Comparison of ENCODE assay signal across 43 mouse cellular contexts in genomic region chr3:98187777-98188176, GRCm38 (mm10). TPM values are rescaled to one million over a fixed set of nuclear protein-coding genes. Genes with fewer than 3 reads are reported as not detected.
"Had no signal": no experiment of that assay in that cellular context is flagged by ENCODE, and none has a peak within 500 bp of the region (broad histone marks: within the 10 kb centered on the region; RNA-seq: fewer than 3 reads in every experiment).

No protein-coding gene starts in this region.

- H3K9ac ChIP-seq: limb, embryonic 12.5 days; limb, embryonic 13.5 days; limb, embryonic 15.5 days; liver, embryonic 12.5 days; liver, embryonic 13.5 days; liver, embryonic 14.5 days; liver, embryonic 15.5 days; liver, postnatal 0 days; lung, embryonic 14.5 days; lung, embryonic 15.5 days; midbrain, embryonic 12.5 days; midbrain, embryonic 13.5 days; midbrain, embryonic 15.5 days had no signal

- H3K4me2 ChIP-seq: limb, embryonic 12.5 days; limb, embryonic 13.5 days; limb, embryonic 15.5 days; liver, embryonic 11.5 days; liver, embryonic 12.5 days; liver, embryonic 13.5 days; liver, embryonic 15.5 days; lung, embryonic 14.5 days; lung, embryonic 15.5 days; midbrain, embryonic 11.5 days; midbrain, embryonic 12.5 days; midbrain, embryonic 13.5 days; midbrain, embryonic 15.5 days had no signal

- ATAC-seq: liver, embryonic 12.5 days; liver, postnatal 0 days; lung, postnatal 0 days; midbrain, embryonic 13.5 days; midbrain, embryonic 15.5 days; midbrain, embryonic 16.5 days had no signal

- H3K4me3 ChIP-seq: limb, embryonic 10.5 days; limb, embryonic 12.5 days; limb, embryonic 13.5 days; limb, embryonic 15.5 days; liver, embryonic 12.5 days; liver, embryonic 13.5 days; liver, embryonic 15.5 days; lung, embryonic 15.5 days; megakaryocyte, embryonic 14.5 days; midbrain, embryonic 10.5 days; midbrain, embryonic 12.5 days; midbrain, embryonic 13.5 days; midbrain, embryonic 15.5 days; myocyte had no signal

- H3K4me1 ChIP-seq: limb, embryonic 10.5 days; limb, embryonic 12.5 days; limb, embryonic 13.5 days; limb, embryonic 15.5 days; liver, embryonic 12.5 days; liver, embryonic 13.5 days; liver, embryonic 15.5 days; lung, embryonic 15.5 days; megakaryocyte, embryonic 14.5 days had no signal

- DNase-seq: left cerebral cortex, postnatal 4 days; liver, embryonic 13.5 days; liver, postnatal 0 days; lung, adult 18-20 months; lung, adult 2 months; lung, embryonic 14.5 days; lung, postnatal 10 days; lung, postnatal 14 days; lung, postnatal 4 days; midbrain, embryonic 14.5 days had no signal

- H3K9me3 ChIP-seq: limb, embryonic 10.5 days; limb, embryonic 12.5 days; limb, embryonic 13.5 days; limb, embryonic 15.5 days; liver, embryonic 12.5 days; liver, embryonic 13.5 days; liver, embryonic 15.5 days; lung, embryonic 15.5 days; megakaryocyte, embryonic 14.5 days; midbrain, embryonic 10.5 days; midbrain, embryonic 12.5 days; midbrain, embryonic 13.5 days; midbrain, embryonic 15.5 days had no signal

- H3K27ac ChIP-seq: limb, embryonic 10.5 days; limb, embryonic 12.5 days; limb, embryonic 13.5 days; limb, embryonic 15.5 days; liver, embryonic 12.5 days; liver, embryonic 13.5 days; liver, embryonic 14.5 days; liver, embryonic 15.5 days; lung, embryonic 15.5 days; macrophage; midbrain, embryonic 10.5 days; midbrain, embryonic 12.5 days; midbrain, embryonic 13.5 days; midbrain, embryonic 15.5 days had no signal

- H3K27me3 ChIP-seq: limb, embryonic 12.5 days; limb, embryonic 13.5 days; limb, embryonic 15.5 days; liver, embryonic 12.5 days; liver, embryonic 13.5 days; liver, embryonic 15.5 days; lung, embryonic 15.5 days; midbrain, embryonic 12.5 days; midbrain, embryonic 13.5 days; midbrain, embryonic 15.5 days had no signal

- H3K36me3 ChIP-seq: limb, embryonic 10.5 days; limb, embryonic 12.5 days; limb, embryonic 13.5 days; limb, embryonic 15.5 days; liver, embryonic 12.5 days; liver, embryonic 13.5 days; liver, embryonic 15.5 days; lung, embryonic 15.5 days; midbrain, embryonic 10.5 days; midbrain, embryonic 12.5 days; midbrain, embryonic 13.5 days; midbrain, embryonic 15.5 days had no signal

RNA-seq across cellular contexts. Expression of gene Adam30, which starts 27.3 kb away (rescaled TPM):
- total RNA-seq: left cerebral cortex, postnatal 10 days; left cerebral cortex, postnatal 14 days; left cerebral cortex, postnatal 25 days; left cerebral cortex, postnatal 36 days; left cerebral cortex, postnatal 4 days; liver, adult 2 months; midbrain, postnatal 0 days had no signal
- polyA plus RNA-seq: limb, embryonic 10.5 days; limb, embryonic 11.5 days; limb, embryonic 12.5 days; limb, embryonic 13.5 days; limb, embryonic 15.5 days; liver, adult 2 months; liver, embryonic 11.5 days; liver, embryonic 12.5 days; liver, embryonic 13.5 days; liver, embryonic 14.5 days; liver, embryonic 15.5 days; liver, embryonic 16.5 days; liver, postnatal 0 days; lung, adult 2 months; lung, embryonic 14.5 days; lung, embryonic 15.5 days; lung, embryonic 16.5 days; lung, postnatal 0 days; macrophage; midbrain, embryonic 10.5 days; midbrain, embryonic 11.5 days; midbrain, embryonic 12.5 days; midbrain, embryonic 13.5 days; midbrain, embryonic 14.5 days; midbrain, embryonic 15.5 days; midbrain, embryonic 16.5 days; midbrain, postnatal 0 days; myocyte; neural tube, embryonic 11.5 days had no signal

RNA-seq across cellular contexts. Expression of gene Reg4, which starts 34.2 kb away (rescaled TPM):
- total RNA-seq: left cerebral cortex, postnatal 10 days; left cerebral cortex, postnatal 14 days; left cerebral cortex, postnatal 25 days; left cerebral cortex, postnatal 36 days; left cerebral cortex, postnatal 4 days; megakaryocyte progenitor cell, adult 5-6 weeks; megakaryocyte, adult 5-6 weeks; midbrain, postnatal 0 days; monocyte, adult 5-6 weeks had no signal
- polyA plus RNA-seq: limb, embryonic 10.5 days; limb, embryonic 11.5 days; limb, embryonic 12.5 days; limb, embryonic 13.5 days; limb, embryonic 14.5 days; limb, embryonic 15.5 days; liver, adult 2 months; liver, embryonic 12.5 days; liver, embryonic 13.5 days; liver, embryonic 14.5 days; liver, embryonic 15.5 days; liver, postnatal 0 days; lung, adult 2 months; lung, embryonic 14.5 days; lung, embryonic 15.5 days; lung, embryonic 16.5 days; lung, postnatal 0 days; macrophage; midbrain, embryonic 10.5 days; midbrain, embryonic 11.5 days; midbrain, embryonic 12.5 days; midbrain, embryonic 13.5 days; midbrain, embryonic 14.5 days; midbrain, embryonic 15.5 days; midbrain, embryonic 16.5 days; midbrain, postnatal 0 days; myocyte; neural tube, embryonic 11.5 days had no signal
